Mouse (Mus musculus): ENCODE data around the gene Rnf183. TPM values are rescaled to one million over a fixed set of nuclear protein-coding genes. Genes with fewer than 3 reads are reported as not detected.
"Not testable (repeated sequence)": the region's sequence is repeated elsewhere in the genome, so short reads cannot be mapped to it uniquely, and the experiment has no call there.

Gene Rnf183
- polyA plus RNA-seq (2012; rRNA removed), result 0.14 and 0.46 TPM in 2 replicates
- not detected in 2 replicates for polyA plus RNA-seq (2014; fragmentation: Nextera tagmentation; extraction: Ambion mirVana)

DNA sequence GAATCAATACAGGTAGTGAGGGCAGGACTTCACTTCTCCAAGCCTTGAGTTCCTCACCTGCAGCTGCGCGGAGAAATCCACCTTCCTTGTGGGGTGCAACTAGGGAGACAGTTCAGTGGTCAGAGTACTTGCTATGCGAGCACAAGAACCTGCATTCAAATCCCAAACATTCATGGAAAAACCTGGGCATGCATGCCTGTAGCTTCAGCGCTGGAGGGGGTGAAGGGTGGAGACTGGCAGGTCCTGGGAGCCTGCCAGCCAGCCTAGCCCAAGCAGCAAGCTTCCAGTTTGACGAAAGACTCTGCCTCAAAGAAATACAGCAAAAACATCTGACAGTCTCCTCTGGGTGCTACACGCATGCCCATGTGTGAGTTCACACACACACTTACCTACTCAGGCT lies at the start of gene Rnf183:
TSS of gene Rnf183 (minus strand) at position 172 of the 400 bp plus-strand sequence.
- no peak within 1 kb of the TSS for H3K4me2 ChIP-seq (replicated peaks; ENCODE audit: low read depth, low read length, severe bottlenecking)
- H3K9ac ChIP-seq (ENCODE audit: low read depth, low read length, severe bottlenecking), result no peak within 1 kb of the TSS
- no peak for ATAC-seq (ENCODE audit: low FRiP score, low read depth)
- TF ChIP-seq POLR2A (IDR thresholded peaks at IDR 0.05; ENCODE audit: borderline replicate concordance, extremely low read depth, insufficient read depth, insufficient read length), result no peak
- no peaks in the 10 kb centered on the region for H3K36me3 ChIP-seq (ENCODE audit: control insufficient read depth, insufficient read depth, low read length)
- H3K27me3 ChIP-seq (ENCODE audit: control insufficient read depth, insufficient read depth, low read length), result no peaks in the 10 kb centered on the region
- 74% methylated on average over 6 of the region's 6 CpGs for WGBS
- no peaks in the 10 kb centered on the region for H3K9me3 ChIP-seq (ENCODE audit: control insufficient read depth, low read length)
- H3K4me3 ChIP-seq (replicated peaks; ENCODE audit: low read length), result no peak within 1 kb of the TSS
- DNase-seq (ENCODE audit: low spot score), result no peak
- H3K27ac ChIP-seq (replicated peaks; ENCODE audit: low read depth, low read length), result no peak within 1 kb of the TSS
- no peaks in the 10 kb centered on the region for H3K4me1 ChIP-seq (ENCODE audit: control insufficient read depth, insufficient read depth, low read length)

DNA sequence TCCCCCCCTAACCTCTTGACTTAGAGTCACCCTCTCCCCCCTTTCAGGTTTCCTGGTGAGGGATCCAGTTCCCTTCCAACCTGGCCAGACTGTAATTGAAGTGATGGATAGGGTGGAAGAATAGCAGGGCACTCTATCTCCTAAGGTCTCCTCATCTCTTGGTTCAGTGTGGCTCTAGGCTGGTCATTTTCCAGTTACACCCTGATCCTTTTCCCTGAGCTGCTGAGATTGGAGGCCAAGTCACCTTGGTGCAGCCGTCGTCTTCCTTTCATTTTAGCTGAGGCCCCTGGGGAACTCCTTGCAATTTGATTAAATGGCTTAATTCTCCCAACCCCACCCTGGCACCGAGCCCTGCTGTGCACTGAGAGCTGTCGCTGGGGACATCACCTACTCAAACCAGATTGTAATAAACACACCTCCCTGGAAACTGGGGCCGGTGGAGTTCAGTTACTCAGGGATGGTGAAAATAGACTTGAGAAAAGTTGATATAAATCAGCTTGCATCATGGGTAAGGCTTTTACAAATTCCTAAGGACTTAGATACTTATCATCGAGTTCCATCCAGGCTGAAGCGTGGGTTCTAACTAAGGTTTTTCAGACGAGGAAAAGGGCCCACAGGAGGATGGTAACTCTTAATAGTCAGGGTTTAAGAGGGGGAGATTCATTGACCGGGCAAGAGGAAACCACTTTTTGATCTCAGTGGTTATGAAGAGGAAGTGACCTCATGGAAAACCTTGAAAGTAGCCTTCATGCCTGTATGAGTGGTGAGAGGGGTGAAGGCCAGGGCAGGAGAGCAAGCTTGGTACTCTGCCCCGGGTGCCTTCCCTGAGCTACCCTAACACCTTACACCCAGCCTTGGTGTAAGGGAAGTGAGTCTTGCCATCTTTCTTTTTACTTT lies 45.9 kb upstream of the Rnf183 start:
- H3K4me3 ChIP-seq (replicated peaks; ENCODE audit: low read length), result no peak overlapping the region
- H3K27me3 ChIP-seq (ENCODE audit: control insufficient read depth, insufficient read depth, low read length), result peaks cover 17% of the 10 kb centered on the region; the same call in 1 of the 2 replicates
- peaks cover 6% of the 10 kb centered on the region; the same call in 1 of the 2 replicates for H3K4me1 ChIP-seq (ENCODE audit: control insufficient read depth, insufficient read depth, low read length)
- WGBS, result 33% methylated on average over 10 of the region's 10 CpGs
- H3K9ac ChIP-seq (ENCODE audit: low read depth, low read length, severe bottlenecking), result no peak overlapping the region
- ATAC-seq (ENCODE audit: low FRiP score, low read depth) (no peak), DNase-seq (ENCODE audit: low spot score) (no peak)
- no peaks in the 10 kb centered on the region for H3K36me3 ChIP-seq (ENCODE audit: control insufficient read depth, insufficient read depth, low read length)
- no peak overlapping the region for H3K27ac ChIP-seq (replicated peaks; ENCODE audit: low read depth, low read length)
- no peaks in the 10 kb centered on the region for H3K9me3 ChIP-seq (ENCODE audit: control insufficient read depth, low read length)
- no peak for TF ChIP-seq POLR2A (IDR thresholded peaks at IDR 0.05; ENCODE audit: borderline replicate concordance, extremely low read depth, insufficient read depth, insufficient read length)
- peak overlapping the region; percentile 93; the same call in 1 of the 2 replicates for H3K4me2 ChIP-seq (replicated peaks; ENCODE audit: low read depth, low read length, severe bottlenecking)

DNA sequence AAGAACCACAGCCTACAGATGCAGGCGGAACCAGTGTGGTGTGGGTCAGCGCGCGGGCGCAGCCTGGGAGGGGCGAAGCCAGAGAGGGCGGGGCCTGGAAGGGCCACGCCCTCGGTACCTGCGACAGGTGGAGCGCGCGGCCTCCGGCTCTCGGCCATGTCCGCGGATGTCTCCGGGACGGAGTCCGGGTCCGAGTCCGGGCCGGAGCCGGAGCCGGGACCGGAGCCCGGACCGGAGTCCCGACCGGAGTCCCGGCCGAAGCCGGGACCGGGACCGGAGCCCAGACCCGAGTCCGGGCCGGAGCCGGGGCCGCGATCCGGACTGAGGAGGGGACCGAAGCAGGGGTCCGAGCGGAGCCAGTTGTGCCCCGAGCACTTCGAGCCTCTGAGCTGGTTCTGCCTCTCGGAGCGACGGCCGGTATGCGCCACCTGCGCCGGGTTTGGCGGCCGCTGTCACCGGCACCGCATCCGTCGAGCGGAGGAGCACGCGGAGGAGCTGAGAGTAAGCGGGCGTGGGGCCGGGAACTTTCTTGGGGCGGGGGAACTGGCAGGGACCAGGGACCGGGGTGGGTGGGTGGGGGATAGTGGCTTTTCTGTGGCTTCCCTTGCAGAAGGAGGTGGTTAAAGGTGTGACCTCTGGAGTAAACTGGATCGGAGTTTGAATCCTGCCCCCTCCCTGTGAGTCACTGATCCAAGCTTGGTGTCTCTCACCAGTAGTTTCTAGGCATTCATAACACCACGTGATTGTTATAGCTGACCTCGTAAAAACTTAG lies 45.1 kb upstream of the Rnf183 start, which contains the start of gene Bspry:
TSS of gene Bspry (plus strand) at position 117 of the 772 bp plus-strand sequence.
- DNase-seq (ENCODE audit: low spot score) (no peak), ATAC-seq (ENCODE audit: low FRiP score, low read depth) (peak; percentile 76)
- WGBS, result 1% methylated on average over 42 of the region's 71 CpGs
- Histone ChIP-seq H3K4me3 (replicated peaks; ENCODE audit: low read length) (peak within 1 kb of the TSS; percentile 44), H3K9me3 (ENCODE audit: control insufficient read depth, low read length) (no peaks in the 10 kb centered on the region), H3K4me2 (replicated peaks; ENCODE audit: low read depth, low read length, severe bottlenecking) (peak within 1 kb of the TSS; percentile 93), H3K27me3 (ENCODE audit: control insufficient read depth, insufficient read depth, low read length) (peaks cover 17% of the 10 kb centered on the region; the same call in 1 of the 2 replicates), H3K27ac (replicated peaks; ENCODE audit: low read depth, low read length) (no peak within 1 kb of the TSS), H3K4me1 (ENCODE audit: control insufficient read depth, insufficient read depth, low read length) (peaks cover 6% of the 10 kb centered on the region; the same call in 1 of the 2 replicates), H3K36me3 (ENCODE audit: control insufficient read depth, insufficient read depth, low read length) (no peaks in the 10 kb centered on the region), H3K9ac (ENCODE audit: low read depth, low read length, severe bottlenecking) (0 out of 2 replicates have a peak within 1 kb of the TSS, but pooled peaks have one; percentile 25)
- no peak for TF ChIP-seq POLR2A (IDR thresholded peaks at IDR 0.05; ENCODE audit: borderline replicate concordance, extremely low read depth, insufficient read depth, insufficient read length)

DNA sequence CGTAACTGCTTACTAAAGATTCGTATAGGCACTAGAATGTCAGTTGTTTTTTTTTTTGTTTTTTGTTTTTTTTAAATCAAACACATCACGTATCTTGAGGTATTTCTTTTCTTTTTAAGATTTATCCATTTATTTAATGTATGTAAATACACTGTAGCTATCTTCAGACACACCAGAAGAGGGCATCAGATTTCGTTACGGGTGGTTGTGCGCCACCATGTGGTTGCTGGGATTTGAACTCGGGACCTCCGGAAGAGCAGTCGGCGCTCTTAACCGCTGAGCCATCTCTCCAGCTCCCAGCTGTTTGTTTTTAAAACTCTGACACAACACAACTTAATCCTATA lies 44.5 kb upstream of the Rnf183 start:
- DNase-seq (ENCODE audit: low spot score); ATAC-seq (ENCODE audit: low FRiP score, low read depth); H3K9ac ChIP-seq (ENCODE audit: low read depth, low read length, severe bottlenecking); H3K27ac ChIP-seq (replicated peaks; ENCODE audit: low read depth, low read length); H3K4me1 ChIP-seq (ENCODE audit: control insufficient read depth, insufficient read depth, low read length); H3K36me3 ChIP-seq (ENCODE audit: control insufficient read depth, insufficient read depth, low read length); H3K9me3 ChIP-seq (ENCODE audit: control insufficient read depth, low read length): not testable (repeated sequence)
- 14% methylated on average over 11 of the region's 11 CpGs for WGBS
- Histone ChIP-seq H3K27me3 (ENCODE audit: control insufficient read depth, insufficient read depth, low read length) (peaks cover 17% of the 10 kb centered on the region; the same call in 1 of the 2 replicates), H3K4me2 (replicated peaks; ENCODE audit: low read depth, low read length, severe bottlenecking) (peak overlapping the region; percentile 93), H3K4me3 (replicated peaks; ENCODE audit: low read length) (peak overlapping the region; percentile 44)

Measured in limb, embryonic 14.5 days (tissue).